Mouse (Mus musculus): Measurements from ENCODE around the gene Specc1l.

DNA sequence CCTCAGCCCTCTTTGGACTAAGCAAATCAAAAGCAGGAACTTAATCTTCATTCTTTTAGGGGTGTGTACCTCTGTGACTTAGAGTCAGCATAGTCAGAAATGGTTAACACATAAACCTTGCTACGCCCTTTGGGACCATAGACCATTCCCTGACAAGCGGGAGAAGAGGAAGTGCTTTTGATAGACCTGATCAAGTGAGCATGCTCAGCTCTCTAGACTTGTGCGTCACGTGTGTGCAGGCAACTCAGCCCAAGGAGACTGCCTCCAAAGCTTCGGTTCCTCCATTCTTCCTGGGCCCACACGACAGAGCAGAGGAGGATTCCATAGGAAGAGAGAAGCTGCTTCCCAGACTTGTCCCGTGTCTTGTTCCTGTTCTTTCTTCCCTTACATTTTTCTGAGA, 76.7 kb downstream of the Specc1l start:
- TF ChIP-seq GATA1 (IDR thresholded peaks at IDR 0.05; ENCODE audit: borderline replicate concordance, low read length): no peak
- no peak for TF ChIP-seq FLI1 (IDR thresholded peaks at IDR 0.05; ENCODE audit: low read length)

Measured in megakaryocyte, embryonic 14.5 days (primary cell).